Mouse (Mus musculus) liver, adult 2 months (tissue): ENCODE data around the gene Ccdc34.

Experiments
- CTCF ChIP-seq: fragments of 200-500 bp; IDR thresholded peaks from 2 replicates; pipeline ENCODE4 v1.5.1; 2011; ENCODE audit warnings: low read depth, low read length, control low read depth
- POLR2A ChIP-seq: fragments of 200-500 bp; IDR thresholded peaks from 2 replicates; pipeline ENCODE4 v1.6.1; 2011; ENCODE audit warnings: low read length, control low read depth; ENCODE audit not compliant: insufficient read depth; ENCODE audit errors: extremely low read depth

DNA sequence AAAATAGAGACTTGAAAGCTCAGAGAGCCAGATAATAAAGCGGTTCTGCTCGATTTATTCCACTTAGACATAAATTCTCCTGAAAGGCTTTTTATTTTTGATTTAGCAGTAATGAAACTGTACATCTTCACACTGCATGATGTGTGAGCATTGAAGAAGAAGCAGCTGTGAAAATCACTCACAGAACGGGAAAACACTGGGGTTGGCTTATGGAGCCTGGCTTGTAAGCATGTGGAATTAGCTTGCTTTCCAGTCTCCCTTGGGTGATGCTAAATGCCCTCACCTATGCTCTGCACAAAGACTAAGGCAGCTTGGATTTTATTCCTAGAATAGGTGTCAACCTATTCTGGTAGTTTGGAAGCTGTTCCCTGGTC, 198.1 kb downstream of the Ccdc34 start:
- TF ChIP-seq CTCF = no peak
- no peak for TF ChIP-seq POLR2A
